Mouse (Mus musculus) left cerebral cortex, postnatal 36 days (tissue): ENCODE data around the gene Slc7a11. TPM values are rescaled to one million over a fixed set of nuclear protein-coding genes. Genes with fewer than 3 reads are reported as not detected.

Source experiments
- DNase-seq, 2 experiments: peaks; one replicate each; pipeline ENCODE4 v3.0.0; 2021 to 2022; ENCODE audit warnings: low spot score in 2 of 2, mixed read lengths in 1 of 2
- intact Hi-C: fragments of 180-260 bp; cut with DNase I; formaldehyde crosslinking; loops from one replicate; pipeline ENCODE4 v1.15.1; 2025
- total RNA-seq, 2 experiments: library from RNA; stranded (reverse); gene quantifications; 2 replicates each; pipeline ENCODE4 v1.2.3; 2021

Slc7a11 gene
- total RNA-seq, 2 experiments from 2014 or later = 18.1 to 26.0 TPM

- intact Hi-C loops = no loop called here
- no peak for DNase-seq
These were observed 24.3 kb downstream of the Slc7a11 start for GRCm38 (mm10) chr3:50419161-50419560.

- intact Hi-C loops = no loop called here
- DNase-seq = no peak
These were observed 36.6 kb downstream of the Slc7a11 start for GRCm38 (mm10) chr3:50406771-50407170.

GRCm38 (mm10) chr3:50405915-50406314, 37.5 kb downstream of the Slc7a11 start:
- DNase-seq = no peak
- intact Hi-C loops = no loop called here

GRCm38 (mm10) chr3:50388786-50389185, 54.6 kb downstream of the Slc7a11 start:
- intact Hi-C loops = loop anchor here (10.0 kb wide), 1 partner anchor 736 kb away; no protein-coding TSS in a partner anchor
- no peak for DNase-seq

- intact Hi-C loops = loop anchor here (10.0 kb wide), 1 partner anchor 737 kb away; no protein-coding TSS in a partner anchor
- DNase-seq = no peak
These were observed 55.1 kb downstream of the Slc7a11 start for GRCm38 (mm10) chr3:50388288-50388687.

- intact Hi-C loops = loop anchor here (10.0 kb wide), 1 partner anchor 738 kb away; no protein-coding TSS in a partner anchor
- no peak for DNase-seq
These were observed 56.1 kb downstream of the Slc7a11 start for GRCm38 (mm10) chr3:50387280-50387679.

GRCm38 (mm10) chr3:50386561-50387221, 56.7 kb downstream of the Slc7a11 start:
- no peak for DNase-seq
- intact Hi-C loops = loop anchor here (10.0 kb wide), 1 partner anchor 738 kb away; no protein-coding TSS in a partner anchor

GRCm38 (mm10) chr3:50386066-50386465, 57.3 kb downstream of the Slc7a11 start:
- intact Hi-C loops = loop anchor here (10.0 kb wide), 1 partner anchor 739 kb away; no protein-coding TSS in a partner anchor
- no peak for DNase-seq

- intact Hi-C loops = loop anchor here (5.0 to 10.0 kb wide), 3 partner anchors 80 to 742 kb away; no protein-coding TSS in a partner anchor
- DNase-seq = no peak
These were observed 60.7 kb downstream of the Slc7a11 start for GRCm38 (mm10) chr3:50382729-50383128.

- no peak for DNase-seq
These were observed 61.3 kb downstream of the Slc7a11 start for GRCm38 (mm10) chr3:50381861-50382693.

GRCm38 (mm10) chr3:50381160-50381860, 62.1 kb downstream of the Slc7a11 start:
- intact Hi-C loops = loop anchor here (5.0 to 10.0 kb wide), 3 partner anchors 79 to 743 kb away; no protein-coding TSS in a partner anchor
- DNase-seq = peak; percentile 76 to 85

More at GRCm38 (mm10) chr3:50381861-50382693, 61.3 kb downstream of the Slc7a11 start:
- intact Hi-C loops = loop anchor here (5.0 to 10.0 kb wide), 3 partner anchors 80 to 743 kb away; no protein-coding TSS in a partner anchor

- intact Hi-C loops = loop anchor here (5.0 to 10.0 kb wide), 4 partner anchors 78 to 1285 kb away; no protein-coding TSS in a partner anchor
- DNase-seq = no peak
These were observed 63.5 kb downstream of the Slc7a11 start for GRCm38 (mm10) chr3:50379942-50380341.

GRCm38 (mm10) chr3:50375477-50375876, 67.9 kb downstream of the Slc7a11 start:
- no peak for DNase-seq
- intact Hi-C loops = loop anchor here (10.0 kb wide), 1 partner anchor 1281 kb away; no protein-coding TSS in a partner anchor

GRCm38 (mm10) chr3:50369791-50370190, 73.6 kb downstream of the Slc7a11 start:
- no peak for DNase-seq
- intact Hi-C loops = loop anchor here (10.0 kb wide), 1 partner anchor 1275 kb away; no protein-coding TSS in a partner anchor

- no peak for DNase-seq
- intact Hi-C loops = no loop called here
These were observed 76.2 kb downstream of the Slc7a11 start for GRCm38 (mm10) chr3:50367175-50367574.

- intact Hi-C loops = no loop called here
- DNase-seq = no peak
These were observed 79.8 kb downstream of the Slc7a11 start for GRCm38 (mm10) chr3:50363659-50364058.

- intact Hi-C loops = no loop called here
- DNase-seq = no peak
These were observed 96.3 kb downstream of the Slc7a11 start for GRCm38 (mm10) chr3:50347081-50347480.

- no peak for DNase-seq
- intact Hi-C loops = no loop called here
These were observed 99.0 kb downstream of the Slc7a11 start for GRCm38 (mm10) chr3:50344411-50344810.

GRCm38 (mm10) chr3:50324524-50324923, 118.9 kb downstream of the Slc7a11 start:
- intact Hi-C loops = no loop called here
- DNase-seq = no peak
